Mouse (Mus musculus): Measurements from ENCODE around the gene Ubap2l.

Ubap2l gene

DNA sequence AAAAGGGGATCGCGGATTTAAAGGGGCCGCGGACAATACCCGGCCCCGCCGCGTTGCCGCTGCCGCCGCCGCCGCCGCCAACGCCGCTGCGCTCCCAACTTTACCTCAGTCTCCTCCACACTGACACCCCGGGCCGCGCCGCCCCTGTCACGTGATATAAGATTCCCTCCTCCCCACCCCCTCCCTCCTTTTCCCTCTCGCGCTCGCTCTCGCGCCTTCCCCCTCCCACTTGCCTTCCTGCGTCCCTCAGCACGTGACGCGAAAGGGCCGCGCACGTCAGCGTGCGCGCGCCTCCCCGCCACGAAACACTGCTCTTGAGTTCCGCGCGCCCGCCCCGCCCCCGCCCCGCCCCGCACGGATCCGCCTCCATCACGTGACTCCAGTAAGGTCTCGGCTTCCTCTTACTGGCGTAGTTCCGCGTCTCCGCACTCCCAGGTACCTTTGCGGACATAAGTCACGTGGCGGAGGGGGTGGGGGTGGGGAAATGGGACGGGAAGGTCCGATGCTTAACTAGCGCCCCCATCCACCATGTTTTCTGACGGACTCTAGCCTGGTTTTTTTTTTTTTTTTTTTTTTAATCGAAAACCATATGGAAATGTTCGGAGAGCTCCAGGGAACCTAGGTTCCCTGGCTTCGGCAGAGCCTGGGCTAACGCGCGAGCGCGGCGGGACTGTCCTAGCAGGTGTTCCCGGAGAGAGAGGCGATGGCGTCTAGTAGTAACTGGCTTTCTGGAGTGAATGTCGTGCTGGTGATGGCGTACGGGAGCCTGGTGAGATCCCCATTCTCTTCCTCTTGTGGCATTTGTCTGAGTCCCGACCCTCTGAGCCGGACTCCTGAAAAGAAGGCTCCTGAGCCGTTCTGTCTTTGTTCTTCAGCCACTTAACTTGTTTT lies at the start of gene Ubap2l:
Ubap2l (minus strand) TSS at position 278 of the 891 bp plus-strand sequence.
- DNase-seq = peak; percentile 95 to 98

- no peak for DNase-seq
Observed at GRCm38 (mm10) chr3:90101673-90102072, 49.2 kb upstream of the Ubap2l start.

DNA sequence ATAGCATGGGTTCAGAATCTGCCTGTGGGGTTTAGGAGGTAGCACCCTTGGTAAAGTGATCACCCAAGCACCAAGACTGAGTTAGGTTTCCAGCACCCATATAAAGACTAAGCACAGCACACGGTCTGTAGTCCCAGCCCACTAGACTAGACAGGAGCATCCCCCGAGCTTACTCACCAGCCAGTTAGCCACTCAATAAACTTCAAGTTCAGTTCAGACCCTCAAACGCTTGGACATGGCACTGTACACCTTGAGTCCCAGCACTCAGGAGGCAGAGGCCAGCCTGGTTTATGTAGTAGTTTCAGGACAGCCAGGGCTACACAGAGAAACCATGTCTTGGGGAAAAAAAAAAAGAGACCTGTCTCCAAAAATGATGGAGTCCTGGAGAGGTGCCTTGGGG lies 48.6 kb upstream of the Ubap2l start:
- DNase-seq = no peak

GRCm38 (mm10) chr3:90097928-90098327 lies 45.5 kb upstream of the Ubap2l start:
- DNase-seq = no peak

DNA sequence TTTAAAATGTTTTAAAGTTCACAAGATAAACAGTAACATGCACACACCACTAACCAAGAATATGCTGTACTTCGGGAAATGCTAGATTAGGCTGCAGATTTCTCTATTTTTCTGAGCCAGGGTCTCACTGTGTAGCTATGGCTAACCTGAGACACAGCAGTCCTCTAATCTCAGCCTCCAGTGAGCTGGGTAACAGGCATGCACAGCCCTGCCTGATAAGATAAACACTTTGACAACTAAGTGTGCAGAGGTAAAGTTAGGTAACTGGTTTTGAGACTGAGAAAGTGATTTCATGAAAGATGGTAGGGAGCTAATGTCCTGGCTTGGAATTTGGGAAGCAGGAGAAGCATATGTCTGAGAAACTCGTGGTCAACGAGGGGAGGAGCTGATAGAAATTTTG lies 42.0 kb upstream of the Ubap2l start:
- DNase-seq = no peak

DNA sequence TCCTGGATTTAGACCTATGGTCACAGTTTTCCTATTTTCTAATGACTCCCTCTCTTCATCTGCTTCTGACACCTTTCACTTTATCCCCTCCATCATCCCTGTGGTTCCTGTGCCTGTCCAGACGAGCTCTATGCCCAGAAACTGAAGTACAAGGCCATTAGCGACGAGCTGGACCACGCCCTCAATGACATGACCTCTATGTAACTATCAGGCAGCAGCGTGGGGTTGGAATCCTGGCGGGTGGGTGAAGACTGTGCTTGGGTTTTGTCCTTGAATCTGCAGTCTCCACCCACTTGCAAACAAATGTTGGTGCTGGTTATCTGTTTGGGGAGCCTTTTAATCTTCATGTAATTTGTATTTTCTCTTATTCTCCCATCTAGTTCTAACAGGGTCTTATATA lies 38.5 kb upstream of the Ubap2l start:
- no peak for DNase-seq

GRCm38 (mm10) chr3:90088617-90089016 lies 36.2 kb upstream of the Ubap2l start:
- no peak for DNase-seq

GRCm38 (mm10) chr3:90086068-90086467 lies 33.6 kb upstream of the Ubap2l start:
- DNase-seq = no peak

- peak in 1 of 2 experiments; percentile 38 for DNase-seq
Observed at GRCm38 (mm10) chr3:90085281-90085680, 32.9 kb upstream of the Ubap2l start.

- no peak for DNase-seq
Observed at GRCm38 (mm10) chr3:90084790-90085189, 32.4 kb upstream of the Ubap2l start.

DNA sequence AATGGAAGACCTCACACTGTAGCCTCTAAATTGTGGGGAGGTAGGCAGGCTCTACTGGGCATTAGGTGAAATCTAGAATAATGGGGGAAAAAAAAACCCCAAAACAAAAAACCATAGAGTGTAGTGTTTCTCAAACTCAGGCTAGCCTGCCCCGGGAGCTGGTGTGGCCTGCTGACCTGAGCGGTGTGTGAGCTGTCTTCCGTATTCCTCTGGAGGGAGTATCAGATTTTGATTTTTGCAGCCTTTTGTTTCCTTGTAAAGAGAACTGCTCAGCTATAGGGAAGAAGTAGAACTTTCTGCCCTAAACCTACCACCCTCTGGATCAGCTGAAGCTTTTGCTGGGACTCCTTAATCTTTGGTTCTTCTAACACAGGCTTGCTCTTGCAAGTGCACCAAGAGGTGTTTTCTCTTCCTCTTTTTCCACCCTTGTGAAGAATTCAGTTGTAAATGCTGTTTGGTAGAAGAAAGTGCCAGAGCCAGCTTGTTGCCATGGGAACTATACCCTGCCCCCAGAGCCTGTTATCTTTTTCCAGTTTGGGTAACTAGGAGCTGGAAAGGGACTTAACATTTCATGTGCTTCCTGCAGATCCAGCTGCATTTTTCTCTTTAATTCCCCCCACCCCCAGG lies 31.4 kb upstream of the Ubap2l start:
- no peak for DNase-seq

GRCm38 (mm10) chr3:90083034-90083433 lies 30.6 kb upstream of the Ubap2l start:
- DNase-seq = peak in 1 of 2 experiments; percentile 52

- DNase-seq = peak in 1 of 2 experiments; percentile 47
Observed at GRCm38 (mm10) chr3:90081365-90082240, 29.2 kb upstream of the Ubap2l start.

DNA sequence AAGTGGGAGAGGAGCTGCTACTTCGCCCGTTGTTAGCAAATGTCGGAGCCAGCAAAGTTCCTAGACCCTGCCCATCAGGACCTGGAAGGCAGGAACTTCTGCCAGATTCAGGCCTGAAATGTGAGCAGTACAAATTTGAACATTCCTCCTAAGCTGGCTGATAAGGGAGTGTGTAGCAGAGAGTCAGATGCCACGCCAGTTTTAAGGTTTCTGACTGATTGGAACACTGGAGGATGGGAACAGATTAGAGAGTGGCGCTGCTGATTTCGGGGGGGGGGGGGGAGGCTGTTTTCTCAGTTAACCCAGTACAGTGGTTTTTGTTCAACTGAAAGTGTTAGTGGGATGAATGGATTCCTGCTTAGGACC lies 28.1 kb upstream of the Ubap2l start:
- DNase-seq = no peak

DNA sequence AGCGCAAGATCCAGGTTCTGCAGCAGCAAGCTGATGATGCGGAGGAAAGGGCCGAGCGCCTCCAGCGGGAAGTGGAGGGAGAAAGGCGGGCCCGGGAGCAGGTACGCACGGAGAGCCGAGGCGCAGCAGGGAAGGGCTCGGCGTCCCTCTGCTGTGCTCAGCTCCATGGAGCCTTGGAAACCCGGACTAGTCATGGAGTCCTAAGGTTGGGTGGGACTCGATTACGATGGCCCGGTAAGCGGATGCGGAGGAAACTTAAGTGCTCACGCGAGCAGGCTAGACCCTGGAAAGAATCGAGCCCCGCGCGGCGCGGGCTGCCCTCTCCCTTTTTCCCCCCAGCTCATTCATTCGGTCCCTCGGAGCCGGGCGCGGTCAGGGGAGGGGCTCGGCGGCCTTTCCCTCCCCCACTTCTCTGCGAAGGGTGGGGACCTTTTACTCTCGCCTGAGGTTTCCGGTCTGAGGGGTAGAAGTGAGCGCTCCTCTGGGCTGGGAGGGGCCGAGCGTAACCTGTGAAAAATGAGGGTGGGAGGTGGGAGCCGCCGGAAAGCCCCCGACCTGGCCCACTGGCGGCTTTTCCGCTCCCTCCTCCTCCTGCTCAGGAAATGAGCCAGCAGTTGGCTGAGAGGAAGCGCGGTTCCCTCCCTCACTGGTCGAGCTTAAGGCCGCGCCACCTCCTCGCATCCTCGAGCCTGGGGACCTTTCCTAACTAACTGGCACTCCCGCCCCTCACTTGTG lies 27.5 kb upstream of the Ubap2l start:
- DNase-seq = peak; percentile 69 to 85

GRCm38 (mm10) chr3:90079133-90079762 lies 26.8 kb upstream of the Ubap2l start:
- DNase-seq = peak; percentile 97 to 98

GRCm38 (mm10) chr3:90078224-90078623 lies 25.8 kb upstream of the Ubap2l start:
- no peak for DNase-seq

GRCm38 (mm10) chr3:90076921-90077716 lies 24.7 kb upstream of the Ubap2l start:
- DNase-seq = peak; percentile 80 to 91

DNA sequence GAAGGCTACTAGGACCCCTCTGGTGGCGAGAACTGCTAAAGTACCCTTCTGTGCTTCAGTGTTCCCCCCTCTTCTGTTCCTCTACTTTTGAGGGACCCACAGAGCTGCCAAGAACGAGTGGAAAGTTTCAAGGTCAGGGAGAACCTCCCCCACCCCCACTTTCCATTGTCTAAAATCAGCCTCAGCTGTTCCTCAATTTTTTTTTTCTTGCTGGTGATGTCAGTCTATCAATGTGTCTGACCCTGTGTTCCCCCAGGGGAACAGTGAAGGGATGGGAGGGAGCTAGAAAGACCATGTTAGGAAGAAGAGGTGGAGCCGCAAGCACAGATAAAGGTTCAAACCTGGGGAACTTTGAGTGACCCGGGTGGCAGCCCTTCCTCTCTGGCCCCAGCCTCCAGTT lies 19.9 kb upstream of the Ubap2l start, which contains the start of gene Tpm3:
Tpm3 (plus strand) TSS at position 356 of the 400 bp plus-strand sequence.
- DNase-seq = no peak

DNA sequence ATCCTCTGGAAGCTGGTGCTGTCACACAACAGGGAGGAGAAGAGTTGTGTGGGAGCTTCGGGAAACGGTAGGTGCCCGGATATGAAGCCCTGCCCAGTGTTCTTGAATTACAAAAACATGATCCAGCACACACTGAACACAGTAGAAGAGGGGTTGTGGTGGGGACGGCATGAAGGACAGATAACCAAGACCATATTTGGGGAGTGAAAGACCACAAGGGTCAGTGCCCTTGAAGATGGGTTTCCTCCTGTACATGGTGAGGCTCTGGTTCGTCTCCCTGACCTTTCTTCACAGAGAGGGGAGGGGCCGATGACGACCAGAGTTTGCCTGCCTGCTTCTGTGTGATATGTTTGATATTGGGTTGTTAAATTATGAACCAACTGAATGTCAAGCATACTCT lies 17.3 kb upstream of the Ubap2l start:
- no peak for DNase-seq

DNA sequence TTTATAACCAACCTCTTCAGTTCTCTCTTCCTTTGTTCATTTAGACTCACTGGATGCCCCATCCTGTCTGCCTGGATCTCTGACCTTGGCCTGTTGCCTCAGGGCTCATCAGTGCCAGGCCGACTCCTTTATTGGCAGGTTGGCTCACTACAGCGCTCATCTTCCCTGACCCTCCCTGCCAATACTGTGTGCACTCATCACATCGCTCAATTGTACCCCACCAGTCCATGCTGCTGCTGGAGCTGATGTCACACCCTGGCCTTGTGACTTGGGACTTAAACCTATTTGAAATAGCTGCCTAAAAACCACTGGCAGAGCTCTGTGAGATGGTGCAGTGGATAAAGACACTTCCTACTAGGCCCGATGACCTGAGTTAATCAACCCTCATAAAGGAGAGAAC lies 15.4 kb upstream of the Ubap2l start:
- no peak for DNase-seq
